Mouse (Mus musculus) ES-E14 (cell line): ENCODE data around the gene Pam. TPM values are rescaled to one million over a fixed set of nuclear protein-coding genes. Genes with fewer than 3 reads are reported as not detected.
"Not testable (repeated sequence)": the region's sequence is repeated elsewhere in the genome, so short reads cannot be mapped to it uniquely, and the experiment has no call there.

ENCODE experiments used
- DNase-seq: peaks from one replicate; pipeline ENCODE4 v3.0.0-alpha.2; 2013; ENCODE audit warnings: low read depth, low spot score
- H3K27ac ChIP-seq: 2 replicates; pipeline ENCODE4 v1.5.1; 2012; ENCODE audit warnings: low read depth, mild to moderate bottlenecking, low read length, moderate library complexity, mixed read lengths; ENCODE audit not compliant: poor library complexity, insufficient read depth, severe bottlenecking
- H3K36me3 ChIP-seq: 2 replicates; pipeline ENCODE4 v1.6.1; 2012; ENCODE audit warnings: mild to moderate bottlenecking, low read length, moderate library complexity, mixed read lengths; ENCODE audit not compliant: control insufficient read depth, poor library complexity, insufficient read depth, severe bottlenecking
- H3K4me1 ChIP-seq, 2 experiments: fragments of 150-350 bp in 1 of 2; sonication (generic) in 1 of 2; 2 replicates each; pipeline ENCODE4 v1.6.1; 2012; ENCODE audit warnings: low read length in 2 of 2, mild to moderate bottlenecking in 1 of 2, mixed read lengths in 1 of 2; ENCODE audit not compliant: control insufficient read depth in 2 of 2, insufficient read depth in 2 of 2, poor library complexity in 1 of 2
- H3K4me3 ChIP-seq, 2 experiments: fragments of 150-350 bp in 1 of 2; sonication (generic) in 1 of 2; 2 replicates each; pipeline ENCODE4 v1.5.1; 2012; ENCODE audit warnings: low read length in 2 of 2, low read depth in 1 of 2, mild to moderate bottlenecking in 1 of 2, mixed read lengths in 1 of 2; ENCODE audit not compliant: insufficient read depth in 1 of 2, poor library complexity in 1 of 2, severe bottlenecking in 1 of 2
- H3K9ac ChIP-seq: 2 replicates; pipeline ENCODE4 v1.6.1; 2012; ENCODE audit warnings: low read depth, mild to moderate bottlenecking, low read length, mixed read lengths; ENCODE audit not compliant: poor library complexity, insufficient read depth, severe bottlenecking
- H3K9me3 ChIP-seq: fragments of 150-350 bp; sonication (generic); 2 replicates; pipeline ENCODE4 v1.6.1; 2012; ENCODE audit warnings: low read depth, mild to moderate bottlenecking, low read length; ENCODE audit not compliant: control insufficient read depth, insufficient read depth
- CHD2 ChIP-seq: IDR thresholded peaks from 2 replicates; pipeline ENCODE4 v1.6.1; 2014; ENCODE audit warnings: mild to moderate bottlenecking, low read depth, low read length, inconsistent platforms
- HCFC1 ChIP-seq: IDR thresholded peaks from 2 replicates; pipeline ENCODE4 v1.6.1; 2012; ENCODE audit warnings: low read length, inconsistent platforms, borderline replicate concordance; ENCODE audit not compliant: insufficient read depth
- MAFK ChIP-seq: IDR thresholded peaks from 2 replicates; pipeline ENCODE4 v1.6.1; 2014; ENCODE audit warnings: mild to moderate bottlenecking, low read depth, low read length, inconsistent platforms; ENCODE audit not compliant: insufficient read depth
- ZC3H11A ChIP-seq: IDR thresholded peaks from 2 replicates; pipeline ENCODE4 v1.6.1; 2012; ENCODE audit warnings: low read depth, mild to moderate bottlenecking, inconsistent platforms, low read length, borderline replicate concordance
- ZNF384 ChIP-seq: IDR thresholded peaks from 2 replicates; pipeline ENCODE4 v1.6.1; 2012; ENCODE audit warnings: low read depth, low read length, inconsistent platforms
- in situ Hi-C, 2 experiments: fragments of 600-800 bp; cut with MboI; formaldehyde crosslinking; loops; one replicate each; pipeline ENCODE4 v1.15.1; 2025; ENCODE audit warnings: low sequenced_read_pairs in 2 of 2, inconsistent platforms in 1 of 2; ENCODE audit not compliant: unreplicated experiment in 2 of 2
- total RNA-seq: library from RNA; depleted of rRNA; stranded (reverse); fragments of 300-350 nt; gene quantifications from 2 replicates; pipeline ENCODE4 v1.2.3, GENCODE M21; 2012

Gene Pam
- total RNA-seq, 1 experiment, result 16.0 TPM

- peaks cover 0 to 6% of the 10 kb centered on the region in 2 experiments; a peak in 1 of 4 replicates for H3K4me1 ChIP-seq
- DNase-seq, result peak; percentile 95
- H3K36me3 ChIP-seq, result no peaks in the 10 kb centered on the region
- no peaks in the 10 kb centered on the region for H3K9me3 ChIP-seq
- peak within 1 kb of the TSS; percentile 77 to 85 for H3K4me3 ChIP-seq
- no peak within 1 kb of the TSS for H3K27ac ChIP-seq
- in situ Hi-C loops, result no loop called here
- TF ChIP-seq ZC3H11A, result no peak
- peak; percentile 87 for TF ChIP-seq CHD2
- TF ChIP-seq MAFK, result no peak
- TF ChIP-seq ZNF384, result no peak
- peak; percentile 86 for TF ChIP-seq HCFC1
- H3K9ac ChIP-seq, result peak within 1 kb of the TSS; percentile 91
These were observed 325.3 kb downstream of the Pam start, which contains the start of the genes Gin1 and Ppip5k2 for GRCm38 (mm10) chr1:97769904-97770753. Gene Gin1 (plus strand): TSS chr1:97770172. Gene Ppip5k2 (minus strand): TSS chr1:97770411.

DNA sequence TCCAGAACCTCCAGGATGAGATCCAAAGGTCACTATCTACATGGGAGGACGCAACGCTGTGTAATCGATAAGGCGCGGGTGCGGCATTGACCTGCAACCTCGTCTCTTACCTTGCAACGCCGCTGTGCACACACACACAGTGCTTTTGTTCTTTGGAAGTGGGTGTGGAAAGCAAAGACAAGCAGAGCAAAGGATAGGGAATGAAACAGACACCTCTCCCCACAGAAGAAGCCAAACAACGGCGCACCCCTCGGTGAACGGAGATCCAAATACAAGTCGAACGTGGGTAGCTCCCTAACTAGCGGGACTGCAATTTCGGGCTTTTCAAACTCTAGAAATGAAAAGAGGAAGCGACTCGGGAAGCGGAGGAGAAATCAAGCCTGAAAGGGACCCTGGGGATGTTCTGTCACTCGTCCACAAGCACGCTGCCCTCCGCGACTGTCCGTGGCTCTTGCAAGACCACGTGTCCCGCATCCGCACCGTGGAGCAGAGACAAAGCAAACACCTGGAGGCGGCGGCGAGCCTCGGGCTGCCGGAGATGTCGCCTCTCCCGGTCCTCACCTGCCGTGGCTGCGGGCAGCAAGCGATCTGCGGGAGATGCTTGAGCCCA lies 326.0 kb downstream of the Pam start:
- TF ChIP-seq ZC3H11A (no peak), CHD2 (no peak), MAFK (no peak), ZNF384 (no peak), HCFC1 (no peak)
- H3K9ac ChIP-seq, result peak overlapping the region; percentile 91
- DNase-seq, result no peak
- peak overlapping the region; percentile 77 to 85 for H3K4me3 ChIP-seq
- H3K36me3 ChIP-seq, result no peaks in the 10 kb centered on the region
- in situ Hi-C loops, result no loop called here
- H3K4me1 ChIP-seq, result peaks cover 0 to 6% of the 10 kb centered on the region in 2 experiments; a peak in 1 of 4 replicates
- H3K9me3 ChIP-seq, result no peaks in the 10 kb centered on the region
- no peak overlapping the region for H3K27ac ChIP-seq

DNA sequence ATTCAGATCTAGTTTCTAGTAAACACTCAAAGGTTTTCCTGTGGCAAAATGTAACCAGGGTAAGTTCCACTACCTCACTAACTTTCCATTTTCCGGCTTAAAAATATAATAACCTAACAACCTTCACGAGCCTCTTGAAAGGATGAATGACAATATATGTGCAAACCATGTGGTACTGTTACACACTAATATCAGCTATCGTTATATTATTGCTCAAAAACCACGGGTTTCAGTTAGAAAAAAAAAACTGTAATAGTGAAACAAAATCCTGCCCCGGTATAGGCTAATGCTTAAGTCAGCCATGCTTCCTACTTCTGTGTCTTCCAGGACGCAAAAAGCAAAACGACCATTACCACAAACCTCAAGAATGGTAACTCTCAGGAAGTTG lies 326.5 kb downstream of the Pam start:
- H3K4me3 ChIP-seq, result peak overlapping the region; percentile 77 to 85
- H3K9me3 ChIP-seq, result no peaks in the 10 kb centered on the region
- no peaks in the 10 kb centered on the region for H3K36me3 ChIP-seq
- peaks cover 0 to 6% of the 10 kb centered on the region in 2 experiments; a peak in 1 of 4 replicates for H3K4me1 ChIP-seq
- in situ Hi-C loops, result no loop called here
- no peak for DNase-seq
- H3K9ac ChIP-seq, result peak overlapping the region; percentile 91
- no peak overlapping the region for H3K27ac ChIP-seq
- TF ChIP-seq ZC3H11A, result no peak
- no peak for TF ChIP-seq CHD2
- TF ChIP-seq HCFC1, result no peak
- 0 out of 2 replicates have a peak, but pooled peaks have one; percentile 4 for TF ChIP-seq MAFK
- no peak for TF ChIP-seq ZNF384

- Histone ChIP-seq H3K27ac (no peak overlapping the region), H3K4me1 (peaks cover 0 to 6% of the 10 kb centered on the region in 2 experiments; a peak in 1 of 4 replicates), H3K4me3 (no peak overlapping the region), H3K36me3 (no peaks in the 10 kb centered on the region), H3K9ac (no peak overlapping the region), H3K9me3 (no peaks in the 10 kb centered on the region)
- in situ Hi-C loops, result no loop called here
- TF ChIP-seq ZNF384 (no peak), MAFK (peak; percentile 100), CHD2 (no peak)
- DNase-seq, result no peak
These were observed 327.4 kb downstream of the Pam start for GRCm38 (mm10) chr1:97768089-97768488.

- H3K36me3 ChIP-seq, H3K4me3 ChIP-seq, H3K9me3 ChIP-seq, H3K9ac ChIP-seq, H3K4me1 ChIP-seq, DNase-seq, in situ Hi-C loops, H3K27ac ChIP-seq: not testable (repeated sequence)
These were observed 329.7 kb downstream of the Pam start for GRCm38 (mm10) chr1:97765712-97766111.
